Mouse (Mus musculus) liver, embryonic 12.5 days (tissue): Measurements from ENCODE around the gene Car6. TPM values are rescaled to one million over a fixed set of nuclear protein-coding genes. Genes with fewer than 3 reads are reported as not detected.

Experiments
- ATAC-seq: fragments of 200-750 bp; cut with Nextera tagmentation; 2 replicates; pipeline ENCODE4 v1.8.0; 2017; ENCODE audit warnings: moderate number of reproducible peaks, mild to moderate bottlenecking, moderate library complexity
- H3K27ac ChIP-seq: fragments of 300-500 bp; sonication (generic); 2 replicates; pipeline ENCODE4 v1.5.1; 2016; ENCODE audit warnings: mild to moderate bottlenecking
- H3K27me3 ChIP-seq: fragments of 300-500 bp; sonication (generic); replicated peaks from 2 replicates; pipeline ENCODE4 v1.6.1; 2016; ENCODE audit warnings: mild to moderate bottlenecking, moderate library complexity
- H3K36me3 ChIP-seq: fragments of 300-500 bp; sonication (generic); 2 replicates; pipeline ENCODE4 v1.6.1; 2016; ENCODE audit warnings: mild to moderate bottlenecking, moderate library complexity
- H3K4me1 ChIP-seq: fragments of 300-500 bp; sonication (generic); 2 replicates; pipeline ENCODE4 v1.6.1; 2016
- H3K4me2 ChIP-seq: fragments of 300-500 bp; sonication (generic); 2 replicates; pipeline ENCODE4 v1.6.1; 2016; ENCODE audit warnings: mild to moderate bottlenecking, moderate library complexity
- H3K4me3 ChIP-seq: fragments of 300-500 bp; sonication (generic); 2 replicates; pipeline ENCODE4 v1.5.1; 2016; ENCODE audit warnings: mild to moderate bottlenecking, moderate library complexity
- H3K9ac ChIP-seq: fragments of 300-500 bp; sonication (generic); 2 replicates; pipeline ENCODE4 v1.6.1; 2016; ENCODE audit warnings: mild to moderate bottlenecking, moderate library complexity
- H3K9me3 ChIP-seq: fragments of 300-500 bp; sonication (generic); replicated peaks from 2 replicates; pipeline ENCODE4 v1.6.1; 2016; ENCODE audit warnings: mild to moderate bottlenecking, moderate library complexity
- WGBS: fragments of 180-500 bp; shearing (Covaris S2); methylation state at CpG from one replicate; pipeline ENCODE4 v1.1.7; 2016; ENCODE audit not compliant: insufficient replicate concordance; 5-methylcytosine and 5-hydroxymethylcytosine counted together
- polyA plus RNA-seq: library from polyadenylated mRNA; unstranded; fragments of >200 nt; fragmentation: Nextera tagmentation; extraction: Ambion mirVana; gene quantifications from 2 replicates; pipeline ENCODE4 v1.2.1, GENCODE M21; 2016

The Car6 gene
- polyA plus RNA-seq = not detected in 2 replicates

- Histone ChIP-seq H3K27me3 (peaks cover 9% of the 10 kb centered on the region; the same call in 1 of the 2 replicates), H3K9ac (no peak within 1 kb of the TSS), H3K27ac (no peak within 1 kb of the TSS; the same call in 1 of the 2 replicates), H3K4me3 (no peak within 1 kb of the TSS), H3K9me3 (no peaks in the 10 kb centered on the region), H3K4me2 (no peak within 1 kb of the TSS), H3K36me3 (no peaks in the 10 kb centered on the region), H3K4me1 (peaks cover 4% of the 10 kb centered on the region)
- WGBS = 81% methylated on average over 5 of the region's 5 CpGs
- ATAC-seq = no peak
Measured at GRCm38 (mm10) chr4:150201232-150201631, at the start of gene Car6. Gene Car6 (minus strand): TSS chr4:150201332.

GRCm38 (mm10) chr4:150249731-150250270 lies 48.7 kb upstream of the Car6 start:
- H3K27ac ChIP-seq = no peak overlapping the region
- 65% methylated on average over 5 of the region's 5 CpGs for WGBS

DNA sequence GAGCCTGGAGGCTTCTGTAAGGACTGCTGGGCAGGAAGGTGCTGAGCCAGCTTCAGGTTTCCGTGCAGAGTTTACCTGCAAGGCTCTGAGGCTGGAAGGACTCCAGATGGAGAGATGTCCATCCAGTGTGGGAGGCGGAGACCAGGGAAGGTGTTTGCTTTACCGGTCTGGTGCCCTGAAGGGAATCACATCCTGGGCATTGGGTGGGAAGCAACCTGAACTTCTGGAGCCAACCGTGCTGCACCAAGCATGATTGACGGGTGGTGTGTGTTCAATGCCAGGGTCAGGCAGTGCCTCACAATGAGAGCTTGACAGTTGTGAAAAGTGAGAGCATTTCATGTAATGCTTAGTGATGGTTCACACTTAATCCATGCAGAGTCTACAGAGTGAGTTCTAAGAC lies 47.8 kb upstream of the Car6 start:
- H3K4me3 ChIP-seq = no peak overlapping the region
- ATAC-seq = no peak
- H3K4me2 ChIP-seq = no peak overlapping the region
- H3K4me1 ChIP-seq = 0 out of 2 replicates have a peak, but pooled peaks cover 5% of the 10 kb centered on the region
- H3K27ac ChIP-seq = no peak overlapping the region
- WGBS = 74% methylated on average over 5 of the region's 5 CpGs
- H3K36me3 ChIP-seq = peaks cover 90% of the 10 kb centered on the region
- no peaks in the 10 kb centered on the region for H3K27me3 ChIP-seq
- H3K9me3 ChIP-seq = no peaks in the 10 kb centered on the region
- H3K9ac ChIP-seq = no peak overlapping the region

More at GRCm38 (mm10) chr4:150249731-150250270, 48.7 kb upstream of the Car6 start:
- Histone ChIP-seq H3K4me2 (no peak overlapping the region), H3K4me3 (no peak overlapping the region), H3K9ac (no peak overlapping the region), H3K36me3 (peaks cover 81% of the 10 kb centered on the region), H3K4me1 (0 out of 2 replicates have a peak, but pooled peaks cover 5% of the 10 kb centered on the region), H3K27me3 (no peaks in the 10 kb centered on the region), H3K9me3 (no peaks in the 10 kb centered on the region)
- no peak for ATAC-seq

DNA sequence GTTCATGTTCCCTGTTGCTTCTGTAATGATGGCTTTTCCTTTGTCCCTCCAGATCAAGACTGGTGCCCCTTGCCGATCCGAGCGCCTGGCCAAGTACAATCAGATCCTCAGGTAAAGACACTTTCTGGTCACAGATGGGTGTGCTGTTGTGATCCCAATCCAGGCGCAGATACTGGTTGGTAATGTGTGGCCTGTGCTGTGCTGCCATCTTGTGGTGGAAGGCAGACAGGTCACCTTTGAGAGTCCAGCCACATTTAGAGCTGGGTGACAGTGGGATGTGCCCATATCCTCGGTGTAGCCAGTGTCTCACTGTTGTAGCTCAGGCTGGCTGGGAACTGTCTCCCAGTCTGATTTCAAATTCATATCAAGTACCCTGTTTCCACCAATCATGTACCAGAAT lies 46.9 kb upstream of the Car6 start:
- WGBS = 56% methylated on average over 5 of the region's 5 CpGs
- no peak overlapping the region for H3K9ac ChIP-seq
- H3K4me1 ChIP-seq = 0 out of 2 replicates have a peak, but pooled peaks cover 5% of the 10 kb centered on the region
- no peak overlapping the region for H3K27ac ChIP-seq
- no peak overlapping the region for H3K4me2 ChIP-seq
- H3K9me3 ChIP-seq = no peaks in the 10 kb centered on the region
- peaks cover 98% of the 10 kb centered on the region for H3K36me3 ChIP-seq
- no peaks in the 10 kb centered on the region for H3K27me3 ChIP-seq
- H3K4me3 ChIP-seq = no peak overlapping the region
- peak; percentile 57; the same call in 1 of the 2 replicates for ATAC-seq

GRCm38 (mm10) chr4:150245876-150246275 lies 44.7 kb upstream of the Car6 start:
- Histone ChIP-seq H3K9me3 (no peaks in the 10 kb centered on the region), H3K9ac (no peak overlapping the region), H3K36me3 (peaks cover 99% of the 10 kb centered on the region), H3K4me2 (no peak overlapping the region), H3K4me1 (peaks cover 18% of the 10 kb centered on the region), H3K27ac (no peak overlapping the region), H3K27me3 (no peaks in the 10 kb centered on the region), H3K4me3 (no peak overlapping the region)
- no peak for ATAC-seq
- WGBS = 73% methylated on average over 2 of the region's 2 CpGs

DNA sequence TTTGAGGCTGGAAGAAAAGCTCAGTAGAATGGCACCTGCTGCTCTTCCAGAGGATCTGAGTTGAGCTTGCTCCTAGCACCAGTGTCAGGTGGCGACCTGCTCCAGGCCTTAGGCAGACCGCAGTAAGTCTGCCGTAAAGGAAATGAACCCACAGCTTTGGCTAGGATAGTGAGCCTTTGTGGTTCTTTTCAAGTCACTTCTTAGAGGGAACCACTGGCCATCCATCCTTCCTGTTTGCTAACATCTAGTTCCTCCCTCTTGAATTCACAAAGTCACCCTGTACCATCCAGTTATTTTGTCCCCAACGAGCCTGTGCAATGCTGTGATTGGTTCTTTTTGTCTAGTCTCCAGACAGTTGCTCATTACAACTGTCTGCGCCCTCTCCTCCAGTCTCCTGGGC lies 41.6 kb upstream of the Car6 start:
- 69% methylated on average over 5 of the region's 5 CpGs for WGBS
- Histone ChIP-seq H3K4me1 (peaks cover 45% of the 10 kb centered on the region), H3K4me3 (no peak overlapping the region), H3K27me3 (no peaks in the 10 kb centered on the region), H3K36me3 (peaks cover 91% of the 10 kb centered on the region), H3K4me2 (no peak overlapping the region), H3K27ac (no peak overlapping the region), H3K9me3 (no peaks in the 10 kb centered on the region), H3K9ac (no peak overlapping the region)
- no peak for ATAC-seq

DNA sequence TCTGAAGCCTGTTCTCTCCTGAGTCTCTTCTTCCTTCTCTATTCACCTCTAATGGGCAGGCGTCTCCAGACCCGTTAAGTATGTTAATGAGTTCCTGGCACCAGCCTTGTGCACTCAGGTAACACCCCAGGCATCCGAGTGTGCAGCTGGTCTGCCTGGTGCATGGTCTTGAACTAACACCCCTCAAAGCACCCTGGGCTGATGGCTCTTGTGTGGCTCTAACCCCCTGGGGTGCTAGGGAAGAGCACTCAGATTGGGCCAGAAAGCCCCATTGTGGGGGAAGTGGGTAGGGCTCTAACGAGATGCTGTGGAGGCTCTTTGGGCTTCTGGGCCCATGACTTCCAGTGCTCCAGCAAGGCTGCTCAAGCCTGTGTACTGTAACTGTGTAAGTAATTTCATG lies 40.6 kb upstream of the Car6 start:
- Histone ChIP-seq H3K9ac (no peak overlapping the region), H3K4me1 (peaks cover 48% of the 10 kb centered on the region), H3K27me3 (no peaks in the 10 kb centered on the region), H3K4me3 (no peak overlapping the region), H3K36me3 (peaks cover 80% of the 10 kb centered on the region), H3K9me3 (no peaks in the 10 kb centered on the region), H3K27ac (no peak overlapping the region), H3K4me2 (no peak overlapping the region; the same call in 1 of the 2 replicates)
- ATAC-seq = no peak
- WGBS = 80% methylated on average over 4 of the region's 4 CpGs

- H3K9ac ChIP-seq = no peak overlapping the region
- H3K36me3 ChIP-seq = peaks cover 68% of the 10 kb centered on the region
- H3K4me2 ChIP-seq = peak overlapping the region; percentile 12
- no peaks in the 10 kb centered on the region for H3K27me3 ChIP-seq
- WGBS = 57% methylated on average over 1 of the region's 1 CpGs
- H3K27ac ChIP-seq = no peak overlapping the region
- no peaks in the 10 kb centered on the region for H3K9me3 ChIP-seq
- no peak for ATAC-seq
- peaks cover 58% of the 10 kb centered on the region for H3K4me1 ChIP-seq
- H3K4me3 ChIP-seq = no peak overlapping the region
Measured at GRCm38 (mm10) chr4:150240381-150240886, 39.3 kb upstream of the Car6 start.

GRCm38 (mm10) chr4:150239951-150240368 lies 38.8 kb upstream of the Car6 start:
- Histone ChIP-seq H3K4me3 (peak overlapping the region; percentile 84), H3K9me3 (no peaks in the 10 kb centered on the region), H3K4me1 (peaks cover 63% of the 10 kb centered on the region), H3K4me2 (peak overlapping the region; percentile 86), H3K27me3 (no peaks in the 10 kb centered on the region), H3K9ac (0 out of 2 replicates have a peak overlapping the region, but pooled peaks have one; percentile 89), H3K27ac (peak overlapping the region; percentile 91), H3K36me3 (peaks cover 63% of the 10 kb centered on the region)
- 3% methylated on average over 6 of the region's 6 CpGs for WGBS
- peak; percentile 1; the same call in 1 of the 2 replicates for ATAC-seq

DNA sequence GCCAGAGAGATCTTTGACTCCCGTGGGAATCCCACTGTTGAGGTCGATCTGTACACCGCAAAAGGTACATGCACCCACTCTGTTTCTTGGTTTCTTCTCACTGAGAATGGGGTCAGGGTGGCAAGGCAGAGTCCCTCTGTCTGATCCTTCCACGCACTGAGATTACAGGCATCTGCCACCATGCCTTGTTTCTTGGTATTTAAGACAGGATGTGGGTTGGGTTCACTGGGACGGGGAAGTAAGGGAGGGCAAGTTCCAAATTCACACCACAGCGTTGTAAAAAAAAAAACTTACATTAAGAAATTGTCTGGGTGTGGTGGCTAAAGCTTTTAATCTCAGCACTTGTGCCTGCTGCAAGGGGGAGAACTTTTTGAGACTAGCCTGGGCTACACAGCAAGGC lies 38.4 kb upstream of the Car6 start:
- H3K4me2 ChIP-seq = peak overlapping the region; percentile 86
- H3K9ac ChIP-seq = peak overlapping the region; percentile 89; the same call in 1 of the 2 replicates
- H3K36me3 ChIP-seq = peaks cover 58% of the 10 kb centered on the region
- ATAC-seq = no peak
- peaks cover 68% of the 10 kb centered on the region for H3K4me1 ChIP-seq
- H3K27ac ChIP-seq = peak overlapping the region; percentile 91
- H3K9me3 ChIP-seq = no peaks in the 10 kb centered on the region
- peak overlapping the region; percentile 84 for H3K4me3 ChIP-seq
- 22% methylated on average over 6 of the region's 6 CpGs for WGBS
- H3K27me3 ChIP-seq = no peaks in the 10 kb centered on the region

- Histone ChIP-seq H3K27ac (peak overlapping the region; percentile 91), H3K4me3 (peak overlapping the region; percentile 84), H3K36me3 (peaks cover 54% of the 10 kb centered on the region), H3K4me2 (peak overlapping the region; percentile 86), H3K9me3 (no peaks in the 10 kb centered on the region), H3K27me3 (no peaks in the 10 kb centered on the region), H3K9ac (peak overlapping the region; percentile 89), H3K4me1 (peaks cover 71% of the 10 kb centered on the region)
- whole genome bisulfite sequencing = 36% methylated on average over 5 of the region's 5 CpGs
- ATAC-seq = no peak
Measured at GRCm38 (mm10) chr4:150239087-150239480, 38.0 kb upstream of the Car6 start.

DNA sequence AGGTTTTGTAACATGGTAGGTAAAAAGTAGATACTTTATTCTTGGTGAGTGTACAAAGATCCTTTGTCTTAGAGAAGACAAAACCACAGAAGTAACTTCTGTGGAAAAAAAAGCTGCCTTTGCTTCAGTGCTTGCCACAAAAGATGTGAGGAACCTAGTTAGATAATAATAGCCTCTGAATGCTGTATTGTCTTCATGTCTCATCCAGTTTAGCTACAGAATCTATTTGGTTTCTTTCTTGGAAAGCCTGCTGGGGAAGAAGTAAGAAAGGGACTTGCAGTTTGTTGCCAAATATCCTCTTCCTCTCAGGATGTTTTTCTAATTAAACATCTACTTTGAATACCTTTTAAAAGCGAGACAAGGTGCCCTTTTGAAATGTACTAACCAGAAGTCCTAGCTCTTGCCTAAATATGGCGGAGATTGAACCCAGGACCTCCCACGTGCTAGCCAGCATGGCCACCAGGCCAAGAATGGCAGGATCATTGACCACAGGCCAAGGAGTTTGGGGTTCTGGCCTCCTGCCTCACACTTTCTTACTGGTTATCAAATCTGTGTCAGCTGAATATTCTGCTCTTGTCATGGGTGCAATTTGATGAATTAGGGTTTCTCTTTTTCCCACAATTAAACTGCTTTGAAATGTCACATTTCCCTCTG lies 37.4 kb upstream of the Car6 start:
- H3K4me2 ChIP-seq = peak overlapping the region; percentile 86
- H3K27ac ChIP-seq = peak overlapping the region; percentile 91
- no peaks in the 10 kb centered on the region for H3K9me3 ChIP-seq
- H3K4me1 ChIP-seq = peaks cover 71% of the 10 kb centered on the region
- H3K27me3 ChIP-seq = no peaks in the 10 kb centered on the region
- peaks cover 49% of the 10 kb centered on the region for H3K36me3 ChIP-seq
- 4% methylated on average over 3 of the region's 3 CpGs for WGBS
- peak overlapping the region; percentile 84 for H3K4me3 ChIP-seq
- H3K9ac ChIP-seq = peak overlapping the region; percentile 89
- ATAC-seq = no peak
